ENCODE assay signal across 22 mouse cellular contexts in genomic region chr7:103809801-103810155, GRCm38 (mm10). TPM values are rescaled to one million over a fixed set of nuclear protein-coding genes. Genes with fewer than 3 reads are reported as not detected.
"Had no signal": no experiment of that assay in that cellular context is flagged by ENCODE, and none has a peak within 500 bp of the region (broad histone marks: within the 10 kb centered on the region; RNA-seq: fewer than 3 reads in every experiment).

No protein-coding gene starts in this region.

- H3K4me3 ChIP-seq: limb, embryonic 12.5 days; lung, embryonic 15.5 days; midbrain, embryonic 13.5 days had no signal

- ATAC-seq: intestine, postnatal 0 days; midbrain, embryonic 13.5 days had no signal

- H3K9ac ChIP-seq: limb, embryonic 12.5 days; lung, embryonic 15.5 days; midbrain, embryonic 13.5 days had no signal

- H3K27me3 ChIP-seq: limb, embryonic 12.5 days; lung, embryonic 15.5 days; midbrain, embryonic 13.5 days had no signal

- H3K9me3 ChIP-seq: limb, embryonic 12.5 days; lung, embryonic 15.5 days; midbrain, embryonic 13.5 days had no signal

- H3K4me1 ChIP-seq: limb, embryonic 12.5 days; lung, embryonic 15.5 days; midbrain, embryonic 13.5 days had no signal

- H3K27ac ChIP-seq: limb, embryonic 12.5 days; lung, embryonic 15.5 days; macrophage; midbrain, embryonic 13.5 days had no signal

- H3K36me3 ChIP-seq: limb, embryonic 12.5 days; lung, embryonic 15.5 days; midbrain, embryonic 13.5 days had no signal

- H3K4me2 ChIP-seq: limb, embryonic 12.5 days; lung, embryonic 15.5 days; midbrain, embryonic 13.5 days had no signal

- DNase-seq: kidney, adult 8-10 months; kidney, postnatal 36 days; layer of hippocampus, adult 9-11 months; layer of hippocampus, postnatal 36 days; lung, postnatal 14 days; right cerebral cortex, adult 18-20 months; right cerebral cortex, postnatal 25 days; thymus, postnatal 4 days had no signal

RNA-seq across cellular contexts. Expression of gene Hbb-bt, which starts 4.0 kb away (rescaled TPM):
- polyA plus RNA-seq: macrophage had no signal

RNA-seq across cellular contexts. Expression of gene Hbb-bs, which starts 18.1 kb away (rescaled TPM):
- polyA plus RNA-seq: macrophage had no signal

RNA-seq across cellular contexts. Expression of gene Olfr67, which starts 18.2 kb away (rescaled TPM):
- total RNA-seq: layer of hippocampus, adult 18-20 months; layer of hippocampus, postnatal 36 days; left cerebral cortex, adult 8-10 months; left cerebral cortex, postnatal 25 days; liver, adult 2 months; midbrain, postnatal 0 days had no signal
- polyA plus RNA-seq: intestine, postnatal 0 days; kidney, embryonic 16.5 days; limb, embryonic 12.5 days; liver, adult 2 months; lung, embryonic 15.5 days; macrophage; midbrain, embryonic 13.5 days; midbrain, postnatal 0 days; neural tube, embryonic 14.5 days; small intestine, adult 2 months; stomach, embryonic 16.5 days had no signal

RNA-seq across cellular contexts. Expression of gene Olfr68, which starts 30.3 kb away (rescaled TPM):
- total RNA-seq: layer of hippocampus, adult 18-20 months; layer of hippocampus, postnatal 36 days; left cerebral cortex, adult 8-10 months; left cerebral cortex, postnatal 25 days; liver, adult 2 months; midbrain, postnatal 0 days had no signal
- polyA plus RNA-seq: intestine, postnatal 0 days; kidney, embryonic 16.5 days; limb, embryonic 12.5 days; liver, adult 2 months; lung, embryonic 15.5 days; macrophage; midbrain, embryonic 13.5 days; midbrain, postnatal 0 days; neural tube, embryonic 14.5 days; small intestine, adult 2 months; stomach, embryonic 16.5 days had no signal

RNA-seq across cellular contexts. Expression of gene Hbb-bh2, which starts 30.5 kb away (rescaled TPM):
- total RNA-seq: layer of hippocampus, adult 18-20 months; layer of hippocampus, postnatal 36 days; left cerebral cortex, adult 8-10 months; left cerebral cortex, postnatal 25 days; liver, adult 2 months; midbrain, postnatal 0 days had no signal
- polyA plus RNA-seq: intestine, postnatal 0 days; kidney, embryonic 16.5 days; limb, embryonic 12.5 days; liver, adult 2 months; lung, embryonic 15.5 days; macrophage; midbrain, embryonic 13.5 days; midbrain, postnatal 0 days; neural tube, embryonic 14.5 days; small intestine, adult 2 months; stomach, embryonic 16.5 days had no signal
